Mouse (Mus musculus): ENCODE data around the gene Mrpl10. TPM values are rescaled to one million over a fixed set of nuclear protein-coding genes. Genes with fewer than 3 reads are reported as not detected.

The Mrpl10 gene
- total RNA-seq, 4 experiments from 2014 or later: 76.3 to 85.2 (median 77.8) TPM

DNA sequence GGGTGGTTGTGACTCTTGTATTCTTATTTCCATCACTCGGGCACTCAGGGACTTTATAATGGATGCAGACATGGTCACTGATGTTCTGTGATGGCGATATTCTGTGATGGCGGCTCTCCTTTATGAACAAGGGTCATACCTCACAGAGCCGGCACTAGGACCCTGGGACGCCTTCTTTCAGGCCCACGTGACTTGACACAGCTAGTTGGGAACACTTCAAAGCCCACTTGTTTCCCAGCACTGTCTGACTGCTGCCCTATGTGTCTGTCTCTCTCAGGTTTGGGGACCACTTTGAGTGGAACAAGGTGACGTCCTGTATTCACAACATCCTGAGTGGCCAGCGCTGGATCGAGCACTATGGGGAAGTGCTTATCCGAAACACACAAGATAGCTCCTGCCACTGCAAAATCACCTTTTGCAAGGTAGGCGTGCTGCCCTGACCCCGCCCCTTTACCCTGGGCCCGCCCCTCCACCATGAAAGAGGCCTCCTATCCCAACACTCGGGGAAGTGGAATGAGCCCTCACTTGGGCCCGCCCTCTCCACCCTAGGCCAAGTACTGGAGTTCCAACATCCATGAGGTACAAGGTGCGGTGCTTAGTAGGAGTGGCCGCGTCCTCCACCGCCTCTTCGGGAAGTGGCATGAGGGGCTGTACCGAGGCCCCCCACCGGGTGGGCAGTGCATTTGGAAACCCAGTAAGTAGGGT lies 25.4 kb downstream of the Mrpl10 start:
- DNase-seq (ENCODE audit: low spot score in 2 of 2): no peak

DNA sequence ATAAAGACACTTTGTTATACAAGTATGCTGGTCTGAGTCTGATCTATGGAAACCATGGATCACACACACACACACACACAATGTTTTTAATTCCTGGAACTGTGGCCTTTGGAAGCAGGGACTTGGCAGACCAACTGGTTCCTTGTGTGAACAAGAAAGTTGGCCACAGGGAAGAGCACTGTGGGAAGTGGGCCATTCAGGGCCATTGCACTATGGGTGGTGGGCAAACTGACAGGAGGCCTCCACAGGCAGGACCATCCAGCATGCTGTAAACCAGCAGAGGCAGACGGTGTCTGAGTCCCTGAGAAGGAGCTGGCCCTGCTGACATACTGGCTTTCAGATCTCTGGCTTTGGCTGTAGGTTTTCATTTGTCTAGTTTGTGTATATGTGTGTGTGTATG lies 28.0 kb downstream of the Mrpl10 start:
- no peak for DNase-seq (ENCODE audit: low spot score in 2 of 2)

DNA sequence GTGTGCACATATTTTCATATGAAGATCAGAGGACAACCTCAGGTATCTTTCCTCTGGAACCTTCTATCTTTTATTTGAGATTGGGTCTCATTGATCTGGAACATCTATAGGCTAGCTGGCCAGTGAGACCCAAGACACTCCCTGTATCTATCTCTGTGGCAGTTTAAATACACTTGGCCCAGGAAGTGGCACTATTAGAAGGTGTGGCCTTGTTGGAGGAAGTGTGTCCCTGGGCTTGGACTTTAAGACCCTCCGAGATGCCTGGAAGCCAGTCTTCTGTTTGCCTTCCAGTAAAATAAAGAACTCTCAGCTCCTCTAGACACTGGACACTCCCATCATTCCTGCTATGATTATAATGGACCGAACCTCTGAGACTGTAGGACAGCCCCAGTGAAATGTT lies 28.4 kb downstream of the Mrpl10 start:
- DNase-seq (ENCODE audit: low spot score in 2 of 2): no peak

DNA sequence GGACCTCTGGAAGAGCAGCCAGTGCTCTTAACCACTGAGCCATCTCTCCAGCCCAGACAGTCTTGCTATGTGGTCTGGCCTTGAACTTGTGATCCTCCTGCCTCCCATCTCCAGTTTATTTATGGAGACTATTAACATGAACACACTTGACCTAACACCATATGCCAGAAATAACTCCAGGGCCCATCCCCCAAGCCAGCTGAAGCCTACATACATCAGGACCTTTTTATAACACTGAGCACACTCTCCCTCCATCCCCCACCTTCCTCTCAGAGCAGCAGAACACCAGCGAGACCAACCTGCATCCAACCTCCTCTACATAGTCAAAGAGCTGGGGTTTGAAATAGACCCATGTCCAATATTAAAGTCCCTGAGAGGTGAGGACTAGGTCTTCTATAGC lies 29.8 kb downstream of the Mrpl10 start:
- no peak for DNase-seq (ENCODE audit: low spot score in 2 of 2)

DNA sequence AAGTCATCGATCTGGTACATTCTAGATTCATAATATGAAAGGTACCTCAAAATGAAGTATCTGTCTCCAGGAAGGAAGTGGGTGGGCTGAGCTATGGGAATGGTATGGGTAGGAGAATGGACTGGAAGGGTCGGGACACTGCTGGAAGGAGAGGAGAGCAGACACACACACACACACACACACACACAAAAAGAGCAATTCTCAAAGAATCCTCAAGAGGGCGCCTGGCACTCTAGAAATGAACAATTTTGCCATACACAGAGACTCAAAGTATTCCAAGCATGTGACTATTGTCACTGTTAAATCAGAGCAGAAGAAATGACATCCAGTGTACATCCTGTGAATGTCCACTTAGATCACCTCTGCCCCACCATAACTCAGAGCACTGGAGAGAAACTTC lies 31.2 kb downstream of the Mrpl10 start:
- DNase-seq (ENCODE audit: low spot score in 2 of 2): peak in 1 of 2 experiments; percentile 68

DNA sequence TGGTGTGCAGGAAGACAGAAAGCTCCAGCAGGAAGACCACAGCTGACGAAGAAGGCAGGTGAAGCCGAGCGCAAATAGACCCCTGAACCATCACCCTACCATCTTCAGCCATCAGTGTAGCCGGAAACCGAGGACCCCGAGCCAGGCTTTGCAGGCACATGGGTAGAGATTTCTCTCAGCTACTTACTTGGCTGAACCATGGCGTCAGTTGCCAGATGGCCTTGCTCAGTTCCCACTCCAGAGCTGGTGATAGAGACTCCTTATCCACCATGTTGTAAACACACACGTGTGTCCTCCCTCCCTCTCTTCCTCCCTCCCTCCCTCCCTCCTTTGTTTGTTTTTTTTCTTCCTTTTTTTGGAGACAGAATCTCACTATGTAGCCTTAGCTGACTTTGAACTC lies 32.9 kb downstream of the Mrpl10 start:
- no peak for DNase-seq (ENCODE audit: low spot score in 2 of 2)

DNA sequence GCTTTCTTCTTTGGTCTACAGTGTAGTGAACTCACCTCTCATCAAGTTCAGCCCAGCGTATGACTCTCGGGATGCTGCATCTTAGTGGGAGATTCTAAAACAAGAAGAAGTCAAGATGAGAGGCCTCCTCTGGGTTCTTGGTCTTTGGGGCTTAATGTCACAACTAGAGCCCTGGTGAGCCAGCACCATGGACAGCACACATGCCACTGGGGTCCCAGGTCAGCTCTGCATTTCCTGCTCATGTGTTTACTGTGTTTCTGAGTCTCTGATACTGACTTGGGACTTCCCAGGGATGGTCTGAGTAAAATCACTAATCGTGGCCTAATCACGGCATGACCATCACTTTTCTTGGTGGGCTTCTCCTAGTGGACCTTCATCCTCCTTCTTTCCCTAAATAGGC lies 37.4 kb downstream of the Mrpl10 start:
- DNase-seq (ENCODE audit: low spot score in 2 of 2): no peak

DNA sequence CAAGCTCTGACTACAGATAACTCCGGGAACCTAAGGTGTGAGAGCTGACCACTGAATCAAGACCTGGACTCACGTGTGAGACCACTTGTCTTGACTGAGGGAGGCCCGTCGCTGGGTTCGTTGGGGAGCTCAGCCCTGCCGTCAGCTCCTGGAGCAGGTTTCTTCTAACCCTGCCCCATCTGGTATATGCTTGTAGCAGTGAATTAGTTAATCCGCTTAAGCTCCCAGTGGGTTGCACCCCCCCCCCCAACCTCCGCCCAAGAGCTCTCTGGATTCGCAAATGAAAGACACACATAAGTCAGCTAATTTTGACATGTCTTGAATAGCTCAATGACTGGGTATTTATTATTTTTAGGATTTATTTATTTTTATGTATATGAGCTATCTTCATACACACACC lies 38.9 kb downstream of the Mrpl10 start:
- DNase-seq (ENCODE audit: low spot score in 2 of 2): no peak

DNA sequence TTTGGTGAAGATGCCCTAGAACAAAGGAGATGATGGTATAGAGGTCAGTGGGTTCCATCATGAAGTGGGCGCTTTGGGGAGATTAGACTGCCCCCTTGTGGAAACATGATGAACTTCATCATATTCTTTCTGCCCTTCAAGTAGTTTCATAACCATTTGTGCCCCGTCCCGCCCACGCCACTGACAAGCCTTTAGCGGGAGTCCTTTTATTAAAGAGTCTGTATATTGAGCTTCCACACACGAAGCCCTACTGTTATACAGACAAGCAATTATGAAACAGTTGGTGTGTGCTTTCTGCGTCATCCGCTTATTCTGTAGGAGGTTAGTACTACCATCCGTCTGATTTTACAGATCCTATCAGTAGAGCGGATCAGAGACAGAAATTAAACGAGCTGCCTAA lies 41.6 kb downstream of the Mrpl10 start:
- peak; percentile 61 to 68 for DNase-seq (ENCODE audit: low spot score in 2 of 2)

DNA sequence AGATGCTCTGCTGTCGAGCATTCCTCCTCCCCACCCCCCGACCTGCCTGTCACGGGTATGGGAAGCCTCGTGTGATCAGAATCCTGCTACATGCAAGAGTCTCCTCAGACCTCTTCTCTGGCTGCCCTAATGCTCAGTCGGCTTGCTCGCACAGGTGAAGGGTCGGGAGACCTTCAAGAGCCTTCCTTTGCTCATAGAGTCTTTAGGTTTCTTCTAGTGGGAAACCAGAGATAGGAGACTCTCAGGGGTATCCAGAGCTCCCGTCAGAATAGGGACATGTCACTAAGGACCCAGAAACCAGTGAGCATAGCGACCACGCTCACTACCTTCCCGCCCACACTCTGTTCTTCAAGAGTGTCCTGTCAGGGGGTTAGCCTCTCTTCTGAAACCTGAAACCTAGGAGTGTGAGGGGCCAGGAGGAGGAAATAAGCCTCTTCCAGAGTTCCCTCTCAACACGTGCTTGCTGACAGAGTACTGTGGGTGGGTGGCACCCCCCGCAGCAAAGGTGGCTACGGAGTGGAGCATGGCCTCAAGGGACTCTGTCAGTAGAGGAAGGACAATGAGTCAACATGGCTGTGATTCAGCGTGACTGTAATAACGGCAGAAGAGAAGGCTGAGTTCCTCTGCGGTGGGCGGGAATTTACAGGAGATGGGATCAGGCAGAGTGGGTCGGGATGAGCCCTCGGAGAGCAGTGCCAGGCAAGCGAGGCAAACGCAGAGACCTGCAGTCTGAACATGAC lies 42.2 kb downstream of the Mrpl10 start:
- no peak for DNase-seq (ENCODE audit: low spot score in 2 of 2)

DNA sequence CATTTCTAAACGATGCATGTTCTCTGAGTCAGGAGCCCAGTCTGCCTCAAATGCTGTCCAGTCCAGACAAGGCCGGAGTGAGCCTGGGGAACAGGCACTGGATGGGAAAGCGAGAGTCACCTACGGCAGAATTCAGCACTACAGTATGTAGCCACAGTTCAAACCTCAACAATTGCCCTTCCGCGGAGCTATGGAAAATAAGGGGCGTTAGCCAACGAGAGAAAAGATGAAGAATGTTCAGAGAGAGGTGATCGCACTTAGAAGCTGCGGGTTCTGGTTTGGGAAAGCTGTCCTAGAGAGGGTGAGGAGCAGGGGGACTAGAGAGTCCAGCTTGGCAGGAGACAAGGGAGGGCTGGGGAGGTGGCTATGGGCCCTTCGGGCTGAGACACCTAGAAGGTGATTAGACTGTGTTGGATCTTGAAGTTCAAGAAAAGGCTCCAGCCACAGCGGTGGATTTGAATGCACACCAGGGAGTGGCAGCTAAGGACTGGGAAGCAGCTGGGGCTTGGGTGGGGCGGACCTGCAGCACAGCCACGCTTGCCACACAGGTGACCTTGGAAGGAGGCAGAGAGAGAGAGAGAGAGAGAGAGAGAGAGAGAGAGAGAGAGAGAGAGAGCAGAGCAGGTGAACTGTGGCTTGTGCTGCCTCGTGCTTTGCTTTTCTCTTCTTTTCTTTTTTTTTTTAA lies 43.6 kb downstream of the Mrpl10 start:
- no peak for DNase-seq (ENCODE audit: low spot score in 2 of 2)

DNA sequence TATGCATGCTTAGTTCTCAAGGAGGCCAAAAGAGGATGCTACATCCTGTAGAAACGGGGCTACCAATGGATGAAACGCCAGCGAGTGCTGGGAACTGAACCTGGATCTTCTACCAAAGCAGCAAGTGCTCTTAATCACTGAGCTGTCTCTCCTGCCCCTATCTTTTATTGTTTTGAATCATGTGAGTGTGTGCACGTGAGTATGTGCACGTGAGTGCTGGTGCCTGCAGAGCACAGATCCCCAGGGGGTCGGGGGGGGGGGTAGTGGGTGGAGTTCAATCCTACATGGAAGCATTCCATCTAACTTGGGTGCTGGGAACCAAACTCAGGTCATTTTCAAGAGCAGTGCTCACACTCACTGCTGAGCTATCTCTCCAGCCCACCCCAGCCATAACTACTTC lies 45.0 kb downstream of the Mrpl10 start:
- no peak for DNase-seq (ENCODE audit: low spot score in 2 of 2)

DNA sequence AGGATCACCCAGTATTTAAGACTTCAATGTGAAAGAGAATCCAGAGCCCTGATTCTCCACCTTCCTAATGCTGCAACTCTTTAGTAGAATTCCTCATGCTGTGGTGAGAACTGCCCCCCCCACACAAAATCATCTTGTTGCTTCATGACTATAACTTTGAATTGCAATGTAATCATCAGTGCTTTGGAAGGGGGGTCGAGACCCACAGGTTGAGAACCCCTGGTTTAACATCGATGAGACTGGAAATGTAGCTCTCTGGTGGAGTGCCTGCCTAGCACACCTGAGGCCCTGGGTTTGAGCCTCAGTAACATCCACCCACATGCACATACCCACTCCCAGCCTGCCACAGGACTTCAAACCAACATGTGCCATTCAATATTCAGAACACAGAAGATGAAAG lies 53.2 kb downstream of the Mrpl10 start:
- DNase-seq (ENCODE audit: low spot score in 2 of 2): no peak

DNA sequence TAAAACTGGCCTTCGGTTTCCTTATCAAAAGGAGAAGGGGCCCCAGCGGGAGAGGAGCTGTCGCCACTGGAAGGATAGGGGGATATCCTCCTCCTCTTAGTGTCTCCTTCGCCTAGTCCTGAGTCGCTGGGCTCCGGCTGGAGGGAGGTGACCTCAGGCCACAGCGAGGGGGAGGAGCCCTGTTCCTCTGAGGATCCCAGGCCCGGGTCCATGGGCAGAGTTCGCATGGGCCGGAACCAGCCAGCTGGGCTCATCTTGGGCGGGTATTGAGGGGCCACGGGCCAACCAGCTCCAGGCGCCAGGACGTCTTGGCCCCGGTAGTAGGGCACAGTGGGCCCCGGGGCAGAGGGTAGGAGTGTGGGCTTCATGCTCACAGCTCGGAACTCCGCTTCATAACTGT lies 57.4 kb downstream of the Mrpl10 start:
- DNase-seq (ENCODE audit: low spot score in 2 of 2): no peak

Small RNAs within 50 kb of the gene (microRNA-seq; reads per million reads assigned to microRNA genes)
- gene Mir8103: 1.3 to 1.8 reads per million in 2 experiments

Other genes starting within 250 kb of the Mrpl10 start
- gene Nfe2l1, start 211.6 kb upstream of the Mrpl10 start, total RNA-seq (2022): 100 to 1,000 TPM; 234 to 271 (median 260) TPM
- 10 to 100 TPM in 2 of 4 experiments, 1 to 10 TPM in 2; 8.2 to 11.6 (median 9.5) TPM for gene Copz2, start 191.7 kb upstream of the Mrpl10 start, total RNA-seq (2022)
- 10 to 100 TPM; 33.9 to 49.1 (median 44.8) TPM for gene Cdk5rap3, start 125.1 kb upstream of the Mrpl10 start, total RNA-seq (2022)
- not detected for gene Prr15l, start 113.5 kb upstream of the Mrpl10 start, total RNA-seq (2022)
- 10 to 100 TPM; 38.1 to 41.5 (median 39.6) TPM for gene Pnpo, start 97.6 kb upstream of the Mrpl10 start, total RNA-seq (2022)
- 10 to 100 TPM in 3 of 4 experiments, 1 to 10 TPM in 1; 9.6 to 14.2 (median 11.8) TPM for gene Sp2, start 58.6 kb upstream of the Mrpl10 start, total RNA-seq (2022)
- gene Sp6, start 28.2 kb upstream of the Mrpl10 start, total RNA-seq (2022): 1 to 10 TPM in 3 of 4 experiments, under 1 TPM in 1; 0.83 to 1.7 (median 1.5) TPM
- 1 to 10 TPM; 4.3 to 6.9 (median 6.3) TPM for gene Scrn2, start 11.6 kb upstream of the Mrpl10 start, total RNA-seq (2022)
- 1 to 10 TPM in 2 of 4 experiments, under 1 TPM in 2; 0.87 to 1.9 (median 1.3) TPM for gene Lrrc46, start 153 bp upstream of the Mrpl10 start, total RNA-seq (2022)
- gene Osbpl7, start 9.1 kb downstream of the Mrpl10 start, total RNA-seq (2022): 10 to 100 TPM; 18.6 to 21.7 (median 20.6) TPM
- under 1 TPM in 1 of 4 experiments, not detected in 3; 0.18 TPM for gene Tbx21, start 73.8 kb downstream of the Mrpl10 start, total RNA-seq (2022)
- 10 to 100 TPM; 85.9 to 92.0 (median 89.4) TPM for gene Tbkbp1, start 109.9 kb downstream of the Mrpl10 start, total RNA-seq (2022)
- gene Kpnb1, start 146.3 kb downstream of the Mrpl10 start, total RNA-seq (2022): 100 to 1,000 TPM; 126 to 131 (median 130) TPM
- 100 to 1,000 TPM; 142 to 161 (median 151) TPM for gene Npepps, start 239.1 kb downstream of the Mrpl10 start, total RNA-seq (2022)

Measured in layer of hippocampus, adult 8-10 months (tissue).